Mouse (Mus musculus): ENCODE measurements around the gene Rgmb.

The Rgmb gene

GRCm38 (mm10) chr17:15774565-15775215, 56.1 kb downstream of the Rgmb start:
- no peak for DNase-seq (ENCODE audit: low read depth)

DNA sequence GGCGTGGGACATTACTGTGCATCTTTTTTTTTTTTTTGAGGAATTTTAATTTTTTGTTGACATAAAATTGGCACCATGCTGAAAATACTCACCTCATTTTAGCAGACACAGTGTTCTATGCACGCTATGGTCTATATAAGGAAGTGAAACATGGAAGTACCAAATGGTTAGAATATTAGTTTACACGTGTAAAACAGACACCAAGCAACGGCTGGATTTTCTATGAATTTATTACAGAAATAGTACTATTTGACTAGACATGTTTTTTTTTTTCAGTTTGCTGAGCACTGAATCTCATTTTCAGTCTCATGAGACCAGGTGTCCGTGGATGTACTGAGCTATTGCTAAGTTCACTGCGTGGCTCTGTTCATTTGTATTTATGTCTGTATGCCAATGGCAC, 56.9 kb downstream of the Rgmb start:
- DNase-seq (ENCODE audit: low read depth) = no peak

- DNase-seq (ENCODE audit: low read depth) = no peak
Measured at GRCm38 (mm10) chr17:15769081-15769724, 61.6 kb downstream of the Rgmb start.

- DNase-seq (ENCODE audit: low read depth) = no peak
Measured at GRCm38 (mm10) chr17:15761191-15761590, 69.6 kb downstream of the Rgmb start.
